Mouse (Mus musculus): ENCODE results near the gene Cds2. TPM values are rescaled to one million over a fixed set of nuclear protein-coding genes. Genes with fewer than 3 reads are reported as not detected.
"Not testable (repeated sequence)": the region's sequence is repeated elsewhere in the genome, so short reads cannot be mapped to it uniquely, and the experiment has no call there.

Gene Cds2
- 100 to 1,000 TPM; 165 to 168 TPM for total RNA-seq (2021)
- long read RNA-seq, transcript Cds2-203 (4 exons, 1,247 nt): major isoform, 8 of 44 reads
- long read RNA-seq, partial matches to known transcripts: 1 of 44 reads
- long read RNA-seq, other reads (novel, unspliced or antisense): 35 of 44 reads

GRCm38 (mm10) chr2:132262879-132263398 lies at the start of gene Cds2:
Gene Cds2 (plus strand): TSS chr2:132263148.
- DNase-seq (ENCODE audit: low spot score in 2 of 2): peak; percentile 99

- DNase-seq (ENCODE audit: low spot score in 2 of 2): no peak
Measured at GRCm38 (mm10) chr2:132221611-132222073, 41.3 kb upstream of the Cds2 start.

- no peak for DNase-seq (ENCODE audit: low spot score in 2 of 2)
Measured at GRCm38 (mm10) chr2:132224359-132224758, 38.6 kb upstream of the Cds2 start.

DNA sequence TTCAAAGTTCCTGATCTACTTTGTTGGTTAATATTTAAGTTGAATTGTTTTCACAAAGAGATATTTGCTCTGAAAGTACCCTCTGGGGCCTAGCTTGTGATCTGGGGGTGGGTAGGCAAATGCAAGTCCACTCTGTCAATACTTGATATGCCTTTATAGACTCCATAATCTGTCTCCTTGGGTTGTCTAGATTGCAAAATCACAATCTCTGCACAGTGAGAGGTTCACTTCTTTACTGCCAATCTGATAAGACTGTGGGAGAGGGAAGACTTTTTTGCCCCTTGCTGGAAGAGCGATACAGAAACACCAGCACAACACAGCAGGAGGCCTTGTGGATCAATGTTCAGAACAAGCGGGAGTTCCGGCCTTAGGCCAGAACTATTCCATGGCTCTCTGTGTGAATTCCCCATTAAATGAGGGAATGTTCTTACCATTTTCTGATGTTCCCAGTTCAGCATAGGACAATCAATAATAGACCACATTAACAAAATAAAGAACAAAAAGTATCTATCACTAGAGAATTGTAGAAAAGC lies 30.5 kb upstream of the Cds2 start:
- no peak for DNase-seq (ENCODE audit: low spot score in 2 of 2)

GRCm38 (mm10) chr2:132233985-132234765 lies 28.8 kb upstream of the Cds2 start:
- DNase-seq (ENCODE audit: low spot score in 2 of 2): no peak

- no peak for DNase-seq (ENCODE audit: low spot score in 2 of 2)
Measured at GRCm38 (mm10) chr2:132235291-132235690, 27.7 kb upstream of the Cds2 start.

DNA sequence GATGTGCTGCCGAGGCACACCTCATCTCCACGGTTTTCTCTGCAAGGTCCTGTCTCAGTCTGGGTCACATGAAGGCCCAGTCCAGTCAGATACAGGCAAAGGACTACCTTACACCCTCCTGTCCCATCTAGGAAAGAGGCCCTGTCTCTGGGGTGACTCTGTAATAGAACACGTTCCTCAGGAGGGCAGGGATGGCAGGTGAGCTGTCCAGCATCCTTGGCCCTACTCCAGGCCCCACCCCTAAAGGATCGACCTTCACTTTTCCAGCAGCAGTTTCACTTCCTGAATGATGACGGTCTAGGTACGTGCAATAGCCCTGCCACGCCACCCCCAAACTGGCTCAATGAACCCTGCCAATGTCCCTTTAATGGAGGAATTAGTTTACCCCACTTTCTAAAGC lies 27.0 kb upstream of the Cds2 start:
- DNase-seq (ENCODE audit: low spot score in 2 of 2): no peak

- DNase-seq (ENCODE audit: low spot score in 2 of 2): not testable (repeated sequence)
Measured at GRCm38 (mm10) chr2:132239434-132239833, 23.5 kb upstream of the Cds2 start.

DNA sequence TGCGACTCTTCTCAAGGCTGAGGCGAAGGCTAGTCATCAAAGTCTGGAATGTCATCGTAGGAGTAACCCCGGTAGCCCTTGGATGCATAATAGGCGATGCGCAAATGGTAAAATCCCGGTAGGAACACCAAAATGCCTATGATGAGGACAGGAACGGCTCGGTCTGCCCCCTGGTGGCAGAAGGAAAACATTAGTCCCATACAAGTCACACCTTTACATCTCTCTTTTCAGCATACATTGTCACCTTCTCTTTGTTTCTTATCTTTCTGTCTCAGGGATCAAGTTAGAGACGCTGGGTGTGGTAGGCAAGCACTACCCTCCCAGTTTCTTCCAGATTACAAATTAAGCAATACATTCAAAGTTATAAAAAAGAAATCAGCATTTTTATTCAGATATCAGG lies 22.5 kb upstream of the Cds2 start:
- peak; percentile 56 to 75 for DNase-seq (ENCODE audit: low spot score in 2 of 2)

GRCm38 (mm10) chr2:132243370-132243769 lies 19.6 kb upstream of the Cds2 start:
- no peak for DNase-seq (ENCODE audit: low spot score in 2 of 2)

DNA sequence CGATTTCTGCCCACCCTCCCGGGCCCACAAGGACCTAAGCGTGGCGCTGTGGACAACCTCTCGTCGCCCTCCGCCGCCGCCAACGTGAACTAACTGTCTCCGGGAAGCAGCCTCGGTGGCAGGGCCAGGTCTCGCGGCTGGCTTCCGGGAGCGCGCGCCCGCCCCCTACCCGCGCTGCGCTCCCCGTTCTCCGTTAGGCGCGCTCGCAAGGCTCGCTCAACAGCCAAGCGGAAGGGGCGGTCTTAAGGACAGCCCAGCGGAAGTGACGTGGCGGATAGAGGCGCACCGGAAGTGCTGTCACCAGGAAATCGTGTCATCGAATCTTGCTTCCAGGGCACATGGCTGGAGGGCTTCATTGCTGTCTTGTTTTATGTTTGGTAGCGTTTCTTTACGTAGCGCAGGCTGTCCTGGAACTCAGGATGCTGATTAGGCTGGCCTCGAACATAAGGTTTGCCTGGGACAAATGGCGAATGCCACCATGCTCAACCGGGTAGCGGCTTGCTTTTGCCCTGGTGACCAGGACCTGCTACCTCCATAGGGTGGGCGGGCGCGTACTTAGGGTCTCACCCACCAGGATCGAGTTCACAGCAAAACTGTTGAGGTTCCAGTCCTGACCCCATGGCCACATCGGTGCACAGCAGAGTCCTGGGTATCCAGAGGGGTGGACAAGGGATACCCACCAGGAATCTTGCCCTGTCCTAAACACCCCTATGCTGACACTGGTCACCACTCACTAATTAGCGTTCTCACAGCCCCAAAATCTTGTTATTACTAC lies 15.2 kb upstream of the Cds2 start, which contains the start of gene Tmem230:
Gene Tmem230 (minus strand): TSS at position 269 of the 775 bp plus-strand sequence.
- DNase-seq (ENCODE audit: low spot score in 2 of 2): peak; percentile 94 to 95

DNA sequence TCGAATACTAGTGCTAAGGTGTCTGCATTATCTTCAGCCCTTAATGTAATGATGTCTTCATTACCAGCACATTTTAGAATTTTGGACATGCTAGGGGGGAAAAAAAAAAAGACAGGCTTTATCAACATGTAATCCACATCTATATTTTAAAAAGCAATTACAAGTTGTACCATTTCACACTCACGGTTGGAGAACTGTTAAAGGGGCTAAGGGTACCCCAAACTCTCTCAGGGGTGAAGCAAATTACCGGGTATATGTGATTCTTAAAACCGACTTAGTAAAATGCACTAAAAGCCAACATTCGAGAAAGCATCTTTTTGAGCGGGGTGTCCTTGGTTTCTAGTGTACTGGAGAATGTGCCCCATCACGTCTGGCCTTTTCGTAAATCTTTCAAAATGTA lies 11.0 kb upstream of the Cds2 start:
- no peak for DNase-seq (ENCODE audit: low spot score in 2 of 2)

- peak; percentile 93 to 95 for DNase-seq (ENCODE audit: low spot score in 2 of 2)
Measured at GRCm38 (mm10) chr2:132252542-132253528, 10.1 kb upstream of the Cds2 start, which contains the start of gene Pcna. Gene Pcna (minus strand): TSS chr2:132253314.

GRCm38 (mm10) chr2:132253603-132254002 lies 9.3 kb upstream of the Cds2 start:
- no peak for DNase-seq (ENCODE audit: low spot score in 2 of 2)

DNA sequence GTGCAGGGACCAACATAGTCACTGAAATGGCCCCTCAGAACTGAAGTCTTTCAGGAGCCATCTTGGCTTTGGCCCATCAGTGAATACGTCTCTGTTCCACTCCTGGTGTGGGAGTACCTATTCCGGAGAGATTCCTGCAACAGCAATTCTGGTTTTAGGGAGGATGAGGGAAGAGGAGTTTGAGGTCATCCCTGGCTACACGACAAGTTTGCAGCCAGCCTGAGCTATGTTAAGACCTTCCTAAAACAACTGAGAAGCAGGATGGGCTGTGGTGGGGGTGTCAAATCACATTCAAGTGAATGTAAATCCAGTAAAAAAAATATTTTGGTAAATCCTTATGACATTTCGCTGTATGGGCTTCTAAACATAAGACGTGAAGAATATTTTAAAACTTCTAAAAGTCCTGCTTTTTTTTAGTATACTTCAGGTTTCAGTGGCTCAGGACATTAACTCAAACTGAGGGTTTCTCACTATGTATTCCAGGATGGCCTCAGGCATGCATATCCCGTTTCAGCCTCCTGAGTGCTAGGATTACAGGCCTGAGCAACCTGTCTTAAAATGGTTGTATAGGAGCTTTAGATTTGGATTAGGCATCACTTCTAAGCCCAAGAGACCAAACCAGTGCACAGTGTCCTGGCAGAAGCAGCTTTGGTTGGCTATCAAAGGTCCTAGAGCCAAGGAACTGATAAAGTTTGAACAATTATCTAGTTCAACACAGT lies 5.4 kb upstream of the Cds2 start:
- no peak for DNase-seq (ENCODE audit: low spot score in 2 of 2)

GRCm38 (mm10) chr2:132260601-132261000 lies 2.3 kb upstream of the Cds2 start:
- DNase-seq (ENCODE audit: low spot score in 2 of 2): no peak

DNA sequence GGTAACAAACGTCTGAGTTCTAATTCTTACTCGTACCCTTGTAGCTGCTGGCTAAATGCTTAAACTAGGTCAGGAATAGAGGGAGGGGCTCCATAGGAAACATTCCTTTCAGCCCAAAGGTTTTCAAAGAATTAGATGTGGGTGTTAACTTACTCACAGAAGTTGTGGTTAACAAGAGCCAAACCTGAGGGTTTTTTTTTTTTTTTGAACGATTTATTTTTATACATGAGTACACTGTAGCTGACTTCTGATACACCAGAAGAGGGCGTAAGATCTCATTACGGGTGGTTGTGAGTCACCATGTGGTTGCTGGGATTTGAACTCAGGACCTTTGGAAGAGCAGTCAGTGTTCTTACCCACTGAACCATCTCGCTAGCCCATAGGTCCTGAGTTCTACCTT lies 773 bp upstream of the Cds2 start:
- no peak for DNase-seq (ENCODE audit: low spot score in 2 of 2)

DNA sequence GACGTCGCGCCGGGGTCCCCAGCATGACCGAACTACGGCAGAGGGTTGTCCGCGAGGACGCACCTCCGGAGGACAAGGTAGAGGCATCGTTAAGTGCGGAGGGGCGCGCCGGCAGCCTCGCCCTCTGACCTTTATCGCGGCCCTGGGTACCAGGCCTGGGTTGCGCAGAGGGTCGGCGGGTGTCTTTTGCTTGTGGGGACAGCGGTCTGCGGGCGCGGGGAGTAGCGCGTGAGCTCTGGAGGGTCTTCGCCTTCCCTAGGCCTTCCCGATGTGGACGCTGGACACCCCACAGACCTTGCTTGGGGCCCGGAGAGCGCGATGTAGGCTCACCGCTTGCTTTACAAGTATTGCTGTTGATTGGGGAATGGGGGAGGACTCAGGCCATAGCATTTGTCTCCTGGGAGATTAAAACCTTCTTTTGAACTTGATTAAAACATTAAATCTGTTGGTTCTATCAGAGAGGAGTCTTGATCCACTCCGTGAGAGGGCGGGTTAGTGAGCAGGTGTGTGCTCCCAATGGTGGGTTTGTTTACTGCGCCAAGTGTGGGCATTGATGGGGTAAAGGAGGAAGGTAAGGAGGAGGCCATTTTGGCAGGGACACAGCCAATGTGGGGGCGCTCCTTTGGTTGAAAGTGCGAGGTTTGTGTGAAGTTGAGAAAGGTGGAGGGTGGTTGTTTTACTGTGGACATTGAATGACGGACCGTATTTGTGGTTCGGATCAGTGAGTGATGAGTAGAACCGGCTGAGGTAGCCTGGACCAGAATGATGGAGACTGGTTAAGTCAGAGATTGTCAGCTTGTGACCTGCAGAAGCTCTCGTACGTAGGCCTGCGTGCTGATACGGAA lies 695 bp downstream of the Cds2 start:
- DNase-seq (ENCODE audit: low spot score in 2 of 2): no peak
